Mouse (Mus musculus): ENCODE data around the gene Tmod1.

DNA sequence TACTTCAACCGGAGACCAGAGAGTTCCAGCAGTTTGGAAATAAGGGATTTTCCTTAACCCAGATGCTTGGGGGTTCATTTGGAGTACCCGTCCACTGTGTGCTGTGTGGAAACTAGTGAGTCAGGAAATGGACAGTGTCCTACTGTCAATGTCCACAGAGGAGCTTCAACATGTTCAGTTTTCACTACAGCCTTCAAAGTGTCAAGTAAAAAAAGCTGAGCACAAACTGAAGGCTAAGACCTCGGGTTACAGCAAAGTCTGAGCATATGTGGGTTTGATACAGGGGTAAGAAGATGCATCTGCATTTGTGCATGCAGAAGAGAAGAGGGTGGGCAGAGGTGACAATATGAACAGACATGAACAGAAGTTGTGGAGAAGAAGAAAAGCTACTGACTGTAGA lies 82.0 kb downstream of the Tmod1 start:
- TF ChIP-seq POLR2A (IDR thresholded peaks at IDR 0.05; ENCODE audit: borderline replicate concordance, low read depth, low read length) (no peak), CTCF (IDR thresholded peaks at IDR 0.05; ENCODE audit: low read depth, low read length) (no peak)

All from bone marrow macrophage, adult 2 months (primary cell).